Mouse (Mus musculus): ENCODE measurements around the gene Dut. TPM values are rescaled to one million over a fixed set of nuclear protein-coding genes. Genes with fewer than 3 reads are reported as not detected.

Dut gene
- polyA plus RNA-seq (2014; fragmentation: Illumina TruSeq; extraction: RNeasy Lipid Tissue Mini Kit (QIAGEN cat#74804); ENCODE audit: low read depth, low replicate concordance) = 33.7 TPM

GRCm38 (mm10) chr2:125247108-125247961, at the start of gene Dut:
Gene Dut (plus strand): TSS chr2:125247190.

Other genes starting within 250 kb of the Dut start
- gene Slc24a5, start 179.1 kb upstream of the Dut start, polyA plus RNA-seq (2014; fragmentation: Illumina TruSeq; extraction: RNeasy Lipid Tissue Mini Kit (QIAGEN cat#74804); ENCODE audit: low read depth, low replicate concordance) = not detected
- 7.7 TPM for gene Myef2, start 123.5 kb upstream of the Dut start, polyA plus RNA-seq (2014; fragmentation: Illumina TruSeq; extraction: RNeasy Lipid Tissue Mini Kit (QIAGEN cat#74804); ENCODE audit: low read depth, low replicate concordance)
- not detected for gene Ctxn2, start 110.5 kb upstream of the Dut start, polyA plus RNA-seq (2014; fragmentation: Illumina TruSeq; extraction: RNeasy Lipid Tissue Mini Kit (QIAGEN cat#74804); ENCODE audit: low read depth, low replicate concordance)
- not detected for gene Slc12a1, start 94.7 kb upstream of the Dut start, polyA plus RNA-seq (2014; fragmentation: Illumina TruSeq; extraction: RNeasy Lipid Tissue Mini Kit (QIAGEN cat#74804); ENCODE audit: low read depth, low replicate concordance)

All from heart, adult 10 weeks (tissue).